In genomic region chr2:170662069-170662980, GRCm38 (mm10) we compare ENCODE assay signal across 12 mouse cellular contexts.
DNase-seq lines count a peak whose midpoint lies in the region; ATAC-seq lines count a peak whose summit lies in the region.
"Had no signal": no experiment of that assay in that cellular context is flagged by ENCODE, and none has a peak within 500 bp of the region (broad histone marks: within the 10 kb centered on the region; RNA-seq: fewer than 3 reads in every experiment).

No protein-coding gene starts in this region.

- H3K36me3 ChIP-seq in lung, embryonic 15.5 days: no peaks in the 10 kb centered on the region
- H3K36me3 ChIP-seq in forebrain, embryonic 11.5 days (ENCODE audit: control insufficient read depth, insufficient read depth, low read length): no peaks in the 10 kb centered on the region
- H3K36me3 ChIP-seq: liver, embryonic 15.5 days had no signal

- H3K4me3 ChIP-seq in lung, embryonic 15.5 days: no peak overlapping the region
- no peak overlapping the region for H3K4me3 ChIP-seq in forebrain, embryonic 11.5 days (ENCODE audit: low read depth, low read length)
- H3K4me3 ChIP-seq: liver, embryonic 15.5 days had no signal

- peak; percentile 71; the same call in 1 of the 2 replicates for ATAC-seq in lung, embryonic 15.5 days (ENCODE audit: borderline replicate concordance, extremely low read depth, low FRiP score, low TSS enrichment)
- ATAC-seq in forebrain, embryonic 11.5 days (replicated peaks; ENCODE audit: low FRiP score): peak; percentile 70
- ATAC-seq in granulocyte monocyte progenitor cell, adult 5-6 weeks (replicated peaks; ENCODE audit: poor library complexity, severe bottlenecking): no peak
- ATAC-seq: CD4-positive, CD25-positive, alpha-beta regulatory T cell, adult 4 months had no signal

- no peak overlapping the region for H3K4me2 ChIP-seq in lung, embryonic 15.5 days
- H3K4me2 ChIP-seq in forebrain, embryonic 11.5 days (ENCODE audit: low read depth, low read length, severe bottlenecking): no peak overlapping the region
- H3K4me2 ChIP-seq: liver, embryonic 15.5 days had no signal

- no peaks in the 10 kb centered on the region for H3K27me3 ChIP-seq in lung, embryonic 15.5 days
- no peaks in the 10 kb centered on the region for H3K27me3 ChIP-seq in forebrain, embryonic 11.5 days (ENCODE audit: control insufficient read depth, insufficient read depth, low read length)
- H3K27me3 ChIP-seq: liver, embryonic 15.5 days had no signal

- no peak overlapping the region for H3K27ac ChIP-seq in lung, embryonic 15.5 days
- H3K27ac ChIP-seq in forebrain, embryonic 11.5 days (ENCODE audit: low read depth, low read length): peak overlapping the region; percentile 72
- H3K27ac ChIP-seq: liver, embryonic 15.5 days had no signal

- 73% methylated on average over 25 of the region's 25 CpGs for WGBS in lung, embryonic 15.5 days
- WGBS in forebrain, embryonic 11.5 days: 71% methylated on average over 25 of the region's 25 CpGs

- H3K9me3 ChIP-seq in lung, embryonic 15.5 days: no peaks in the 10 kb centered on the region
- H3K9me3 ChIP-seq in forebrain, embryonic 11.5 days (ENCODE audit: control insufficient read depth, low read length): no peaks in the 10 kb centered on the region
- H3K9me3 ChIP-seq: liver, embryonic 15.5 days had no signal

- peaks cover 13% of the 10 kb centered on the region for H3K4me1 ChIP-seq in lung, embryonic 15.5 days
- peaks cover 8% of the 10 kb centered on the region; the same call in 1 of the 2 replicates for H3K4me1 ChIP-seq in forebrain, embryonic 11.5 days (replicated peaks; ENCODE audit: control insufficient read depth, insufficient read depth, low read length)
- H3K4me1 ChIP-seq: liver, embryonic 15.5 days had no signal

- no peak overlapping the region for H3K9ac ChIP-seq in lung, embryonic 15.5 days
- H3K9ac ChIP-seq in forebrain, embryonic 11.5 days (ENCODE audit: low read length): no peak overlapping the region
- H3K9ac ChIP-seq: liver, embryonic 15.5 days had no signal

- no peak for DNase-seq in lung, postnatal 25 days (ENCODE audit: low spot score)
- DNase-seq in forebrain, embryonic 11.5 days (ENCODE audit: low spot score): peak; percentile 66
- peak; percentile 56 to 79 for DNase-seq in layer of hippocampus, postnatal 14 days (ENCODE audit: low spot score in 2 of 2)
- DNase-seq in right cerebral cortex, postnatal 10 days (ENCODE audit: low spot score in 2 of 2): peak; percentile 86 to 88
- no peak for DNase-seq in thymus, postnatal 14 days
- DNase-seq in adrenal gland, postnatal 14 days: no peak
- DNase-seq: gastrocnemius, postnatal 25 days; kidney, postnatal 14 days had no signal

Comparison
In these comparisons a context has a peak if more than half of its experiments do, and no peak if none do; other contexts are left out.
1. DNase-seq: peak in forebrain, embryonic 11.5 days (single experiment), layer of hippocampus, postnatal 14 days (2 of 2) and right cerebral cortex, postnatal 10 days (2 of 2); none in lung, postnatal 25 days (single experiment), thymus, postnatal 14 days (single experiment) and adrenal gland, postnatal 14 days (single experiment).